Mouse (Mus musculus): ENCODE results near the gene Rnf114. TPM values are rescaled to one million over a fixed set of nuclear protein-coding genes. Genes with fewer than 3 reads are reported as not detected.

Rnf114 gene
- polyA plus RNA-seq, 1 experiment, result 102 TPM

GRCm38 (mm10) chr2:167543121-167544003 is 50.9 kb downstream of the Rnf114 start:
- no peaks in the 10 kb centered on the region for H3K4me1 ChIP-seq (ENCODE audit: control insufficient read depth, insufficient read depth, low read length)
- no peak for TF ChIP-seq CTCF (IDR thresholded peaks at IDR 0.05; ENCODE audit: extremely low read depth, insufficient read depth, low read length)
- no peak for TF ChIP-seq POLR2A (IDR thresholded peaks at IDR 0.05; ENCODE audit: extremely low read depth, insufficient read depth, low read length)
- no peak overlapping the region for H3K27ac ChIP-seq (ENCODE audit: insufficient read depth, low read length)
- no peak overlapping the region for H3K4me3 ChIP-seq (ENCODE audit: insufficient read depth, low read length)

GRCm38 (mm10) chr2:167544004-167544356 is 51.5 kb downstream of the Rnf114 start:
- Histone ChIP-seq H3K4me1 (ENCODE audit: control insufficient read depth, insufficient read depth, low read length) (no peaks in the 10 kb centered on the region), H3K27ac (ENCODE audit: insufficient read depth, low read length) (no peak overlapping the region), H3K4me3 (ENCODE audit: insufficient read depth, low read length) (no peak overlapping the region)
- TF ChIP-seq CTCF (IDR thresholded peaks at IDR 0.05; ENCODE audit: extremely low read depth, insufficient read depth, low read length), result no peak
- no peak for TF ChIP-seq POLR2A (IDR thresholded peaks at IDR 0.05; ENCODE audit: extremely low read depth, insufficient read depth, low read length)

- TF ChIP-seq CTCF (IDR thresholded peaks at IDR 0.05; ENCODE audit: extremely low read depth, insufficient read depth, low read length) (no peak), POLR2A (IDR thresholded peaks at IDR 0.05; ENCODE audit: extremely low read depth, insufficient read depth, low read length) (no peak)
- no peaks in the 10 kb centered on the region for H3K4me1 ChIP-seq (ENCODE audit: control insufficient read depth, insufficient read depth, low read length)
- no peak overlapping the region for H3K27ac ChIP-seq (ENCODE audit: insufficient read depth, low read length)
- H3K4me3 ChIP-seq (ENCODE audit: insufficient read depth, low read length), result no peak overlapping the region
These were observed 52.0 kb downstream of the Rnf114 start for GRCm38 (mm10) chr2:167544456-167544855.

GRCm38 (mm10) chr2:167546447-167547195 is 54.2 kb downstream of the Rnf114 start:
- Histone ChIP-seq H3K4me1 (ENCODE audit: control insufficient read depth, insufficient read depth, low read length) (no peaks in the 10 kb centered on the region), H3K27ac (ENCODE audit: insufficient read depth, low read length) (no peak overlapping the region), H3K4me3 (ENCODE audit: insufficient read depth, low read length) (no peak overlapping the region)
- TF ChIP-seq POLR2A (IDR thresholded peaks at IDR 0.05; ENCODE audit: extremely low read depth, insufficient read depth, low read length), result no peak
- no peak for TF ChIP-seq CTCF (IDR thresholded peaks at IDR 0.05; ENCODE audit: extremely low read depth, insufficient read depth, low read length)

GRCm38 (mm10) chr2:167547444-167547843 is 55.0 kb downstream of the Rnf114 start:
- Histone ChIP-seq H3K4me1 (ENCODE audit: control insufficient read depth, insufficient read depth, low read length) (no peaks in the 10 kb centered on the region), H3K4me3 (ENCODE audit: insufficient read depth, low read length) (no peak overlapping the region), H3K27ac (ENCODE audit: insufficient read depth, low read length) (no peak overlapping the region)
- TF ChIP-seq CTCF (IDR thresholded peaks at IDR 0.05; ENCODE audit: extremely low read depth, insufficient read depth, low read length) (no peak), POLR2A (IDR thresholded peaks at IDR 0.05; ENCODE audit: extremely low read depth, insufficient read depth, low read length) (no peak)

- TF ChIP-seq CTCF (IDR thresholded peaks at IDR 0.05; ENCODE audit: extremely low read depth, insufficient read depth, low read length), result no peak
- no peak overlapping the region for H3K27ac ChIP-seq (ENCODE audit: insufficient read depth, low read length)
- H3K4me1 ChIP-seq (ENCODE audit: control insufficient read depth, insufficient read depth, low read length), result no peaks in the 10 kb centered on the region
- no peak overlapping the region for H3K4me3 ChIP-seq (ENCODE audit: insufficient read depth, low read length)
These were observed 56.5 kb downstream of the Rnf114 start for GRCm38 (mm10) chr2:167548961-167549360.

- TF ChIP-seq POLR2A (IDR thresholded peaks at IDR 0.05; ENCODE audit: extremely low read depth, insufficient read depth, low read length), result no peak
- TF ChIP-seq CTCF (IDR thresholded peaks at IDR 0.05; ENCODE audit: extremely low read depth, insufficient read depth, low read length), result no peak
These were observed 58.0 kb downstream of the Rnf114 start for GRCm38 (mm10) chr2:167550341-167550854.

GRCm38 (mm10) chr2:167551342-167551920 is 59.0 kb downstream of the Rnf114 start:
- Histone ChIP-seq H3K4me3 (ENCODE audit: insufficient read depth, low read length) (no peak overlapping the region), H3K4me1 (ENCODE audit: control insufficient read depth, insufficient read depth, low read length) (no peaks in the 10 kb centered on the region), H3K27ac (ENCODE audit: insufficient read depth, low read length) (no peak overlapping the region)
- TF ChIP-seq CTCF (IDR thresholded peaks at IDR 0.05; ENCODE audit: extremely low read depth, insufficient read depth, low read length) (no peak), POLR2A (IDR thresholded peaks at IDR 0.05; ENCODE audit: extremely low read depth, insufficient read depth, low read length) (no peak)

More at GRCm38 (mm10) chr2:167550341-167550854, 58.0 kb downstream of the Rnf114 start:
- Histone ChIP-seq H3K4me3 (ENCODE audit: insufficient read depth, low read length) (no peak overlapping the region), H3K27ac (ENCODE audit: insufficient read depth, low read length) (no peak overlapping the region), H3K4me1 (ENCODE audit: control insufficient read depth, insufficient read depth, low read length) (no peaks in the 10 kb centered on the region)

- TF ChIP-seq POLR2A (IDR thresholded peaks at IDR 0.05; ENCODE audit: extremely low read depth, insufficient read depth, low read length) (no peak), CTCF (IDR thresholded peaks at IDR 0.05; ENCODE audit: extremely low read depth, insufficient read depth, low read length) (no peak)
- H3K4me1 ChIP-seq (ENCODE audit: control insufficient read depth, insufficient read depth, low read length), result no peaks in the 10 kb centered on the region
These were observed 59.8 kb downstream of the Rnf114 start for GRCm38 (mm10) chr2:167552292-167552691.

More at GRCm38 (mm10) chr2:167552292-167552691, 59.8 kb downstream of the Rnf114 start:
- no peak overlapping the region for H3K27ac ChIP-seq (ENCODE audit: insufficient read depth, low read length)
- no peak overlapping the region for H3K4me3 ChIP-seq (ENCODE audit: insufficient read depth, low read length)

Measured in cortical plate, adult 2 months (tissue).